Mouse (Mus musculus): Measurements from ENCODE around the gene Tcf12.

DNA sequence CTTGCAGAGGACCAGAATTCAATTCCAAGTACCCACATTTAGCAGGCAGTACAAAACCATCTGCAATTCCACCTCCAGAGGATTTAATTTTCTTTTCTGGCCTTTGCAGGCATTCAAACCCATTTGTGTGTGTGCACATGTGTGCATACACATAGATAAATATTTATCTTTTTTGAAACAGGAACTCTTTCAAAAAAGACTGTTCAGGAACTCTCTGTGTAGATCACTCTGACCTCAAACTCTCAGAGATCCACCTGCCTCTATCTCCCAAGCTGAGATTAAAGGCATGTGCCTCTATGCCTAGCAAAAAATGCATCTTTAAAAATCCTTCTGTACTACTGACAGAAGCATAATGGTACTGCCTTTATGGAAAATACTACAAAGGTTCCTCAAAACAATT is 81.4 kb downstream of the Tcf12 start:
- TF ChIP-seq POLR2A (IDR thresholded peaks at IDR 0.05; ENCODE audit: borderline replicate concordance, extremely low read depth, low read depth, low read length) (no peak), CTCF (IDR thresholded peaks at IDR 0.05; ENCODE audit: insufficient read depth, low read length) (no peak)
